Comparison of ENCODE assay signal across 17 mouse cellular contexts in the genomic region with DNA sequence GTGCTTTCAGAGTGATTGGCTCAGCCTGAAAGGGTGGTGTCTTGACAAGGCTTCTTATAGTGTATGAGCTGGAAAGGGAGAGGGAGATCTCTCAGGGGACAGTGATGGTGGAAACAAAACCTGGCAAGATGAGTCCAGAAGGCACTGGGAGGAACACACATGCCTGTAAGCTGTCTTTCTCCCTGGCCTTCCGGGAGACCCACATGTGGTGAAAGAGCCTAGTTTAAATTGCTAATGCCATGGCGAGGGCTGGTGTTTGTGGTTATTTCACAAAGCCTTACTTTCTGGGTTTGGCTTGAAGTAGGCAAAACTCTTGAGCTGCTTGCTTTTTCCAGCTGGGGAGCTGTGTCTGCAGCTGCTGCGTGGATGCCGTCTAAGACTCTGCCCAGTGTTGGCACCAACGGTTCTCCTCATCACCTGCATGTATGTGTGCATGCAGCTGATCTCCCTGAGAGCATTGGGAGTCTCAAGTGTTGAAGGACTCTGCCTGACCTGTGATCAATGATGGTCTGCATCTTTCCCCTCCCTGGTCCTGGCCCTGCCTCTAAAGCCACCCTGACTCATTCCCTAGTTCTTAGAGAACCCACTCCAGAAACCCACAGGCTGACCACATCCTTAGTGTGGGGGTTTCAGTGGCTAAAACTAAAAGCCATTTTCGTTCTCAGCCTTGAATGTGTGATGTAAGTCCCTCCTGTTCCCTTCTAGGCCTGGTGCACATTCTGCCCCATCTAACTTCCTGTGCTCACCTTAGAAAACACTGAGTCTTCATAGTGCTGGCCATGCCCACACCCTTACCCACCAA.
DNase-seq lines count a peak whose midpoint lies in the region; ATAC-seq and TF ChIP-seq lines count a peak whose summit lies in the region.
"Had no signal": no experiment of that assay in that cellular context is flagged by ENCODE, and none has a peak within 500 bp of the region (broad histone marks: within the 10 kb centered on the region; RNA-seq: fewer than 3 reads in every experiment).

No protein-coding gene starts in this region.

- no peaks in the 10 kb centered on the region for H3K27me3 ChIP-seq in thymus, adult 2 months (ENCODE audit: control insufficient read depth, insufficient read depth, low read length)
- H3K27me3 ChIP-seq: embryonic facial prominence, embryonic 12.5 days; heart, embryonic 12.5 days; hindbrain, embryonic 13.5 days; limb, embryonic 15.5 days had no signal

- DNase-seq in frontal cortex, postnatal 10 days (ENCODE audit: low spot score in 2 of 2) = no peak
- peak; percentile 7 for DNase-seq in CD4-positive helper T cell, adult 2 months (ENCODE audit: low read depth, low spot score)
- peak; percentile 47 for DNase-seq in thymus, adult 2 months
- DNase-seq in kidney, adult 18-20 months = no peak
- no peak for DNase-seq in frontal cortex, adult 2 months (ENCODE audit: extremely low spot score in 1 of 2, low spot score in 1 of 2)
- DNase-seq: cerebellum, postnatal 10 days; gastrocnemius, postnatal 14 days; kidney, adult 2 months; lung, embryonic 14.5 days had no signal

- H3K36me3 ChIP-seq in thymus, adult 2 months (ENCODE audit: control insufficient read depth, insufficient read depth, low read length) = no peaks in the 10 kb centered on the region
- H3K36me3 ChIP-seq: embryonic facial prominence, embryonic 12.5 days; heart, embryonic 12.5 days; hindbrain, embryonic 13.5 days; limb, embryonic 15.5 days had no signal

- H3K4me1 ChIP-seq in thymus, adult 2 months (replicated peaks; ENCODE audit: control insufficient read depth, insufficient read depth, low read length) = peaks cover 32% of the 10 kb centered on the region
- H3K4me1 ChIP-seq: embryonic facial prominence, embryonic 12.5 days; heart, embryonic 12.5 days; limb, embryonic 15.5 days had no signal

- 11% methylated on average over 6 of the region's 6 CpGs for WGBS in thymus, adult 2 months

- H3K27ac ChIP-seq in thymus, adult 2 months (ENCODE audit: control insufficient read depth, insufficient read depth, low read length) = peak overlapping the region; percentile 84
- H3K27ac ChIP-seq: embryonic facial prominence, embryonic 12.5 days; hindbrain, embryonic 13.5 days; limb, embryonic 15.5 days had no signal

- TF ChIP-seq POLR2A in thymus, adult 2 months (IDR thresholded peaks at IDR 0.05; ENCODE audit: control insufficient read depth, extremely low read depth, insufficient read depth, low read length, poor library complexity) = no peak

- no peak for TF ChIP-seq CTCF in thymus, adult 2 months (IDR thresholded peaks at IDR 0.05; ENCODE audit: borderline replicate concordance, control insufficient read depth, extremely low read depth, insufficient read depth, low read length, poor library complexity)

- ATAC-seq in frontal cortex, adult (ENCODE audit: low TSS enrichment) = 0 out of 2 replicates have a peak, but pooled peaks have one; percentile 7
- peak; percentile 41 to 57; a peak in 3 of 4 replicates for ATAC-seq in hematopoietic stem cell, adult 5-6 weeks (replicated peaks in 1 of 2; ENCODE audit: insufficient read depth in 1 of 2, low FRiP score in 2 of 2, low TSS enrichment in 1 of 2, low read depth in 1 of 2, poor library complexity in 2 of 2, severe bottlenecking in 2 of 2)
- ATAC-seq in erythroid progenitor cell, adult 5-6 weeks (replicated peaks; ENCODE audit: low FRiP score, poor library complexity, severe bottlenecking) = no peak
- ATAC-seq: forebrain, embryonic 14.5 days had no signal

- no peak overlapping the region for H3K4me3 ChIP-seq in thymus, adult 2 months (ENCODE audit: control insufficient read depth, insufficient read depth, low read length)
- H3K4me3 ChIP-seq: embryonic facial prominence, embryonic 12.5 days; heart, embryonic 12.5 days; hindbrain, embryonic 13.5 days; limb, embryonic 15.5 days had no signal

Comparison
In these comparisons a context has a peak if more than half of its experiments do, and no peak if none do; other contexts are left out.
1. DNase-seq: peak in CD4-positive helper T cell, adult 2 months (single experiment) and thymus, adult 2 months (single experiment); none in frontal cortex, postnatal 10 days (0 of 2), kidney, adult 18-20 months (single experiment) and frontal cortex, adult 2 months (0 of 2).